Mouse (Mus musculus): ENCODE data around the gene Klhl40.

- TF ChIP-seq POLR2A (IDR thresholded peaks at IDR 0.05; ENCODE audit: low read depth, low read length): no peak
- TF ChIP-seq ZNF384 (IDR thresholded peaks at IDR 0.05; ENCODE audit: low read depth, low read length): no peak
- no peak for TF ChIP-seq E2F4 (IDR thresholded peaks at IDR 0.05; ENCODE audit: insufficient replicate concordance, low read depth, low read length)
- TF ChIP-seq ELF1 (IDR thresholded peaks at IDR 0.05; ENCODE audit: low read depth, low read length): no peak
- TF ChIP-seq EP300 (IDR thresholded peaks at IDR 0.05; ENCODE audit: low read length): no peak
- TF ChIP-seq CTCF (conservative IDR thresholded peaks at IDR 0.05 in 1 of 2, IDR thresholded peaks at IDR 0.05 in 1 of 2; ENCODE audit: low read depth in 2 of 2, low read length in 2 of 2): no peak
- TF ChIP-seq NRF1 (IDR thresholded peaks at IDR 0.05; ENCODE audit: low read depth, low read length): no peak
- TF ChIP-seq KAT2A (IDR thresholded peaks at IDR 0.05; ENCODE audit: insufficient replicate concordance, low read length): no peak
- TF ChIP-seq CHD2 (IDR thresholded peaks at IDR 0.05; ENCODE audit: low read length): no peak
- no peak for TF ChIP-seq MAX (IDR thresholded peaks at IDR 0.05; ENCODE audit: low read length)
- TF ChIP-seq SMC3 (IDR thresholded peaks at IDR 0.05; ENCODE audit: low read depth, low read length): no peak
- no peak for TF ChIP-seq USF1 (IDR thresholded peaks at IDR 0.05; ENCODE audit: low read depth, low read length)
- no peak for TF ChIP-seq USF2 (conservative IDR thresholded peaks at IDR 0.05; ENCODE audit: low read depth, low read length)
These were observed 37.8 kb downstream of the Klhl40 start for GRCm38 (mm10) chr9:121815183-121815582.
